ENCODE assay signal across 7 mouse cellular contexts in the genomic region with DNA sequence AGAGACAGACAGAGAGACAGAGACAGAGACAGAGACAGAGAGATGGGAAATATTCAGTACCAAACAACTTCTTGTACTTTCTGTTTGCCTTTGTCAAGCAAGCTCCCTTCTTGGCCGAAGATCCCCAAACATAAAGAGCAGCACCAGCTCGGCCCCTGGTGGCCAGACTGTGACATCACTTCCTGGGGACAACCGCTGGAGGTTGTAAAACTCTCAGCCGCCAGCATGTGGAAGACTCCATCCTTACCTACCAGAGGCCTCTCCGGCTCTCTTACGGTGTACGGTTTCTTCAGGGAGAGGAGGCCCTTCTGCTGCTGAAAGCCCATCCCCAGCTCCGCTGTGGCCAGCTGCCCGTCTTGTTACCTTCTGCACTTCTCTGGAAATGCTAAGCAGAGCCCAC. TPM values are rescaled to one million over a fixed set of nuclear protein-coding genes. Genes with fewer than 3 reads are reported as not detected.
A peak's percentile ranks its signal among the peaks of the same experiment; 100 is the strongest.
DNase-seq lines count a peak whose midpoint lies in the region; ATAC-seq lines count a peak whose summit lies in the region.

No protein-coding gene starts in this region.

- DNase-seq in left cerebral cortex, postnatal 4 days = peak; percentile 54
- DNase-seq in left cerebral cortex, adult 9 months (ENCODE audit: low spot score in 2 of 2) = no peak
- peak; percentile 38 for DNase-seq in NIH3T3 (ENCODE audit: low read depth)
- DNase-seq in embryo, embryonic 9.5 days (ENCODE audit: extremely low spot score) = peak; percentile 49
- no peak for DNase-seq in ovary, adult 18-20 months (ENCODE audit: low spot score)
- DNase-seq in layer of hippocampus, postnatal 36 days = no peak

- intact Hi-C loops in left cerebral cortex, postnatal 4 days (cut with DNase I) = loop anchor here (5.0 to 10.0 kb wide), 4 partner anchors 114 to 677 kb away; a partner anchor contains a TSS

- ATAC-seq in megakaryocyte progenitor cell, adult 5-6 weeks (replicated peaks; ENCODE audit: poor library complexity) = peak; percentile 45; the same call in 1 of the 2 replicates

RNA-seq across cellular contexts. Expression of a gene that starts 18.1 kb away (rescaled TPM):
- total RNA-seq in left cerebral cortex, postnatal 4 days (2021) = 10 to 100 TPM; 56.8 to 70.8 TPM
- not detected in 2 replicates for total RNA-seq in megakaryocyte progenitor cell, adult 5-6 weeks (2015)
- 0.03 and 0.29 TPM in 2 replicates for total RNA-seq in megakaryocyte progenitor cell, adult 5-6 weeks (2017)
- total RNA-seq in layer of hippocampus, postnatal 36 days (2021) = 100 to 1,000 TPM; 212 to 242 TPM

RNA-seq across cellular contexts. Expression of a gene that starts 40.3 kb away (rescaled TPM):
- 1 to 10 TPM; 4.2 to 4.3 TPM for total RNA-seq in left cerebral cortex, postnatal 4 days (2021)
- total RNA-seq in megakaryocyte progenitor cell, adult 5-6 weeks (2015) = 48.6 and 50.6 TPM in 2 replicates
- 56.7 and 57.3 TPM in 2 replicates for total RNA-seq in megakaryocyte progenitor cell, adult 5-6 weeks (2017)
- 1 to 10 TPM; 2.9 to 3.0 TPM for total RNA-seq in layer of hippocampus, postnatal 36 days (2021)

Comparison
In these comparisons a context has a peak if more than half of its experiments do, and no peak if none do; other contexts are left out.
1. DNase-seq: peak in left cerebral cortex, postnatal 4 days (single experiment), NIH3T3 (single experiment) and embryo, embryonic 9.5 days (single experiment); none in left cerebral cortex, adult 9 months (0 of 2), ovary, adult 18-20 months (single experiment) and layer of hippocampus, postnatal 36 days (0 of 2).
2. RNA of a gene that starts 18.1 kb away (total RNA-seq): 212 to 242 TPM in layer of hippocampus, postnatal 36 days and 56.8 to 70.8 TPM in left cerebral cortex, postnatal 4 days; 0.03 to 0.29 TPM in megakaryocyte progenitor cell, adult 5-6 weeks; every median in the first group is over 10 times any median in the second.
3. RNA of a gene that starts 40.3 kb away (total RNA-seq): 48.6 to 57.3 TPM in megakaryocyte progenitor cell, adult 5-6 weeks; 4.2 to 4.3 TPM in left cerebral cortex, postnatal 4 days and 2.9 to 3.0 TPM in layer of hippocampus, postnatal 36 days; every median in the first group is over 4 times any median in the second.